Mouse (Mus musculus) megakaryocyte, embryonic 14.5 days (primary cell): ENCODE data around the gene F12.

ENCODE experiments used
- FLI1 ChIP-seq: IDR thresholded peaks from 2 replicates; pipeline ENCODE4 v1.6.1; 2012; ENCODE audit warnings: low read length, inconsistent platforms, mixed read lengths
- GATA1 ChIP-seq: IDR thresholded peaks from 3 replicates; pipeline ENCODE4 v1.6.1; 2012; ENCODE audit warnings: mixed read lengths, low read length, inconsistent platforms, borderline replicate concordance

GRCm38 (mm10) chr13:55407341-55407740 is 19.3 kb downstream of the F12 start:
- no peak for TF ChIP-seq GATA1
- no peak for TF ChIP-seq FLI1
